Mouse (Mus musculus) neural tube, embryonic 12.5 days (tissue): ENCODE measurements at regions not wholly inside any gene's neighbourhood (a gene's known extent, or its start where the extent isn't known, plus 50 kb on each side); places are given as distances from the start of the nearest gene placed in this dataset.

Experiments used
- ATAC-seq: fragments of 200-750 bp; cut with Nextera tagmentation; 2 replicates; pipeline ENCODE4 v1.8.0; 2017; ENCODE audit warnings: low read depth, mild to moderate bottlenecking, moderate TSS enrichment, moderate library complexity; ENCODE audit not compliant: low FRiP score
- H3K27ac ChIP-seq: fragments of 300-500 bp; sonication (generic); 2 replicates; pipeline ENCODE4 v1.5.1; 2016
- H3K27me3 ChIP-seq: fragments of 300-500 bp; sonication (generic); replicated peaks from 2 replicates; pipeline ENCODE4 v1.6.1; 2016; ENCODE audit warnings: mild to moderate bottlenecking
- H3K36me3 ChIP-seq: fragments of 300-500 bp; sonication (generic); 2 replicates; pipeline ENCODE4 v1.6.1; 2016; ENCODE audit warnings: mild to moderate bottlenecking
- H3K4me1 ChIP-seq: fragments of 300-500 bp; sonication (generic); 2 replicates; pipeline ENCODE4 v1.6.1; 2016
- H3K4me2 ChIP-seq: fragments of 300-500 bp; sonication (generic); replicated peaks from 2 replicates; pipeline ENCODE4 v1.6.1; 2016; ENCODE audit warnings: mild to moderate bottlenecking
- H3K4me3 ChIP-seq: fragments of 300-500 bp; sonication (generic); 2 replicates; pipeline ENCODE4 v1.5.1; 2016
- H3K9ac ChIP-seq: fragments of 300-500 bp; sonication (generic); 2 replicates; pipeline ENCODE4 v1.6.1; 2016; ENCODE audit warnings: mild to moderate bottlenecking
- H3K9me3 ChIP-seq: fragments of 300-500 bp; sonication (generic); 2 replicates; pipeline ENCODE4 v1.6.1; 2016; ENCODE audit warnings: mild to moderate bottlenecking
- WGBS: fragments of 180-500 bp; shearing (Covaris S2); methylation state at CpG from one replicate; pipeline ENCODE4 v1.1.7; 2016; 5-methylcytosine and 5-hydroxymethylcytosine counted together

GRCm38 (mm10) chr5:132654382-132654781, 111.2 kb upstream of the Auts2 start:
- ATAC-seq: no peak

DNA sequence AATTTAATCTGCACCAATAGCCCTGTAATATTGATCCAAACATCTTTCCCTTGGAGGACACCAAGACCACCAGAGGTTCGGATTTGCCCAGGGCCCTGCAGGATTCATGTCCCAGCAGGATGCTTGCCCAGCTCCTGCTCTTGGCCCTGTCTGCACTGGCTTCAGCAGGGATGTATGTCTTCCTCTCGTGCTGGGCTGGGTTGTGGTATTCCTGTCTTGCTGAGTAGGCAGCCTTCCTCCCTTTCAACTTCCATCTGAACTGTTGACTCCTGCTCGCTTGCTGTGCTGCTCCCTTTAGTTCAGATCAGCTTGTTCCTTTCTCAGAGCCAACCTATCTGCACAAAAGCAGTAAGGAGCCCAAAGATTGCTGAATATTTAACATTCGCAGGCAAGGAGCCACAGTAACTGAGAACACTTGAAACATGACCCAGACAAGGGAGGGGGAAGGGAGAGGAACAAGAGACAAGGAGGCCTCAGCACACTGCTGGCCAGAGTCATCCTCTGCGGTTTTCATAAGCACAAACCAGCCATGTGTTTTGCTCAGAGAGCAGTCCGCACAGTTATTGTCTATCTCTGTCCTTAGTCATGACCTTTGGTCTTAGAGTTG, 110.7 kb upstream of the Auts2 start:
- peaks cover 5% of the 10 kb centered on the region; the same call in 1 of the 2 replicates for H3K4me1 ChIP-seq
- no peaks in the 10 kb centered on the region for H3K27me3 ChIP-seq
- no peak for ATAC-seq
- H3K4me2 ChIP-seq: no peak overlapping the region
- no peak overlapping the region for H3K4me3 ChIP-seq
- no peaks in the 10 kb centered on the region; the same call in 1 of the 2 replicates for H3K9me3 ChIP-seq
- no peak overlapping the region for H3K9ac ChIP-seq
- 46% methylated on average over 6 of the region's 6 CpGs for WGBS
- no peaks in the 10 kb centered on the region for H3K36me3 ChIP-seq
- H3K27ac ChIP-seq: no peak overlapping the region

More at GRCm38 (mm10) chr5:132654382-132654781, 111.2 kb upstream of the Auts2 start:
- Histone ChIP-seq H3K27ac (no peak overlapping the region), H3K4me1 (peaks cover 5% of the 10 kb centered on the region; the same call in 1 of the 2 replicates), H3K36me3 (no peaks in the 10 kb centered on the region), H3K4me2 (no peak overlapping the region), H3K9ac (no peak overlapping the region), H3K4me3 (no peak overlapping the region), H3K9me3 (no peaks in the 10 kb centered on the region; the same call in 1 of the 2 replicates), H3K27me3 (no peaks in the 10 kb centered on the region)
- WGBS: 88% methylated on average over 7 of the region's 7 CpGs

- Histone ChIP-seq H3K27ac (no peak overlapping the region), H3K4me3 (no peak overlapping the region), H3K36me3 (no peaks in the 10 kb centered on the region), H3K9ac (no peak overlapping the region), H3K4me1 (peaks cover 5% of the 10 kb centered on the region; the same call in 1 of the 2 replicates), H3K9me3 (no peaks in the 10 kb centered on the region; the same call in 1 of the 2 replicates), H3K4me2 (no peak overlapping the region), H3K27me3 (no peaks in the 10 kb centered on the region)
- 47% methylated on average over 1 of the region's 1 CpGs for WGBS
- no peak for ATAC-seq
Measured at GRCm38 (mm10) chr5:132652201-132652600, 109.1 kb upstream of the Auts2 start.

GRCm38 (mm10) chr5:132649771-132650170, 106.6 kb upstream of the Auts2 start:
- ATAC-seq: no peak

GRCm38 (mm10) chr5:132648751-132649150, 105.6 kb upstream of the Auts2 start:
- Histone ChIP-seq H3K4me1 (peaks cover 2% of the 10 kb centered on the region; the same call in 1 of the 2 replicates), H3K36me3 (no peaks in the 10 kb centered on the region), H3K27ac (no peak overlapping the region), H3K9me3 (no peaks in the 10 kb centered on the region), H3K27me3 (no peaks in the 10 kb centered on the region), H3K4me2 (no peak overlapping the region), H3K4me3 (no peak overlapping the region), H3K9ac (no peak overlapping the region)
- ATAC-seq: no peak
- WGBS: 63% methylated on average over 2 of the region's 2 CpGs

More at GRCm38 (mm10) chr5:132649771-132650170, 106.6 kb upstream of the Auts2 start:
- Histone ChIP-seq H3K36me3 (no peaks in the 10 kb centered on the region), H3K9me3 (no peaks in the 10 kb centered on the region), H3K27ac (no peak overlapping the region), H3K4me3 (no peak overlapping the region), H3K4me1 (peaks cover 5% of the 10 kb centered on the region; the same call in 1 of the 2 replicates), H3K9ac (no peak overlapping the region), H3K27me3 (no peaks in the 10 kb centered on the region), H3K4me2 (no peak overlapping the region)
- WGBS: 72% methylated on average over 7 of the region's 7 CpGs

- Histone ChIP-seq H3K27ac (no peak overlapping the region), H3K4me3 (no peak overlapping the region), H3K4me1 (no peaks in the 10 kb centered on the region), H3K4me2 (no peak overlapping the region), H3K27me3 (no peaks in the 10 kb centered on the region), H3K9ac (no peak overlapping the region), H3K9me3 (no peaks in the 10 kb centered on the region), H3K36me3 (no peaks in the 10 kb centered on the region)
- WGBS: 56% methylated on average over 5 of the region's 5 CpGs
- ATAC-seq: no peak
Measured at GRCm38 (mm10) chr5:132644646-132645172, 101.6 kb upstream of the Auts2 start.

DNA sequence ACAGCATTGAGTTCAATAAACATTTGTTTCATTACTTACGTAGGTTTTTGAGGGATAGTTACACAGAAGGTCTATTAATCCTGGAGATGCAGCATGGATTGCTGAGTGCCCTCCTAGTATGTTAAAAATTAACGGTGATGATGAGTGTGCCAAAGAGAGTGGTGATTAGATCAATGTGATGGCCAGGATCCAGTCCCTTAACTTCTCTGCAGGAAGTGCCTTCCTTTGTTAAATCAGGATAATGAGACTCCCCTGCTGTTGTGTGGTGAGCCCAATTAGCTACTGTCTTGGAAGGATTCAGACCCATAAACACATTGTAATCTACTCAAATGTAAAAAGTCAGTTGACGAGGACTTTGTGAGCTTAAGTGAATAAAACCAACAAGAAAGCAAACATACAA, 100.1 kb upstream of the Auts2 start:
- WGBS: 37% methylated on average over 3 of the region's 3 CpGs
- Histone ChIP-seq H3K27ac (no peak overlapping the region), H3K4me2 (no peak overlapping the region), H3K4me1 (no peaks in the 10 kb centered on the region), H3K9ac (no peak overlapping the region), H3K9me3 (no peaks in the 10 kb centered on the region), H3K27me3 (no peaks in the 10 kb centered on the region), H3K4me3 (no peak overlapping the region), H3K36me3 (no peaks in the 10 kb centered on the region)
- ATAC-seq: no peak

DNA sequence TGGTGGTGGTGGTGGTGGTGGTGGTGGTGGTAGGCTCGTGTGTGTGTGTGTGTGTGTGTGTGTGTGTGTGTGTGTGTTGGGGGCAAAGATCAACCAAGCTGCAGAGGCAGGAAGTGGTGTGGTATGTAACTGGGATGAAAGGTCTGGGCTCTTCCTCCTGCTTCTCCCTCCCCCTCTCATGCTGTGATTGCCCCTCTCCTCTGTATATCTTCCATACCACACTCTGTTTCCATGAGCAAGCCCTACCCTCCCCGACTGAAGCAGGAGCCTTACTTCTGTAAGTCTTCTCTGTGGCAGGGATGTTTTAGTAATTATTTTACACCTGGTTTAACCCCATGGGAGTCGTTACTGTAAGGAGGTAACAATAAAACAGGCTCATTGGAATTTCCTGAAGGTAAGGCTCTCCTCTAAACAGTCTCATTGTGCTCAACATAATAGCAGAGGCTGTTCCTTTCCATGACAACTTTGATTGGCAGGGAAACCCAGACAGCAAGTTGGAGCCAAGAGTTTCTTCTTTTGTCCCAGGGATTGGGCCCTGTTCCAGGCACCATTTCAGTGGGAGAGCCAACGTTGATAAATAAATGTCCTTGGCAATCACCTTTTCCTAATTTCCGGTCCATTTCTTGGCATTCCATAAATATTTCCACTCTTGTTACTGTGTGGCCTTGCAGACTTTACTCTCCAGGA, 90.2 kb upstream of the Auts2 start:
- no peak for ATAC-seq
- WGBS: 52% methylated on average over 5 of the region's 5 CpGs

GRCm38 (mm10) chr5:132621751-132622150, 78.6 kb upstream of the Auts2 start:
- H3K27ac ChIP-seq: no peak overlapping the region
- no peak overlapping the region for H3K9ac ChIP-seq
- no peaks in the 10 kb centered on the region for H3K36me3 ChIP-seq
- no peak overlapping the region for H3K4me2 ChIP-seq
- H3K9me3 ChIP-seq: 0 out of 2 replicates have a peak, but pooled peaks cover 4% of the 10 kb centered on the region
- no peak overlapping the region for H3K4me3 ChIP-seq
- no peaks in the 10 kb centered on the region for H3K4me1 ChIP-seq
- 69% methylated on average over 7 of the region's 7 CpGs for WGBS
- H3K27me3 ChIP-seq: no peaks in the 10 kb centered on the region
- ATAC-seq: no peak

More for the DNA sequence above, 90.2 kb upstream of the Auts2 start:
- Histone ChIP-seq H3K9ac (no peak overlapping the region), H3K4me3 (no peak overlapping the region), H3K36me3 (no peaks in the 10 kb centered on the region), H3K4me1 (no peaks in the 10 kb centered on the region; the same call in 1 of the 2 replicates), H3K27ac (no peak overlapping the region), H3K4me2 (no peak overlapping the region), H3K9me3 (peaks cover 9% of the 10 kb centered on the region; the same call in 1 of the 2 replicates), H3K27me3 (no peaks in the 10 kb centered on the region)

DNA sequence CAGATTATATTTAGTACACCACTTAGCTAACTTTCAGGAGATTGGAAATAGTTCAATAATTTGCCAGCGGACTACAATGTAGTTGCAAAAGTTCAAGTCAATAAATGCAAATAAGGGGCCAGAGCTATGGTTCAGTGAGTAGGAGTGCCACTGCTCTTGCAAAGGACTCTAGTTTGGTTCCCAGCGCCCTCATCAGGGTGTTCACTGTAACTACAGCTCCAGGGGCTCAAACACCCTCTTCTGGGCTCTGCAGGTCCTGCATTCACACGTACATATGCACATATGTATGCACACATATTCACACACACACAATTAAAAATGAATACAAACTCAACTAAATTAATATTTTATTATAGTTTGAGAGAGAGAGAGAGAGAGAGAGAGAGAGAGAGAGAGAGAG, 74.1 kb upstream of the Auts2 start:
- ATAC-seq: no peak
- Histone ChIP-seq H3K27me3 (no peaks in the 10 kb centered on the region), H3K4me3 (no peak overlapping the region), H3K4me1 (no peaks in the 10 kb centered on the region), H3K4me2 (no peak overlapping the region), H3K9ac (no peak overlapping the region), H3K9me3 (0 out of 2 replicates have a peak, but pooled peaks cover 4% of the 10 kb centered on the region), H3K27ac (no peak overlapping the region), H3K36me3 (no peaks in the 10 kb centered on the region)
- WGBS: 70% methylated on average over 3 of the region's 3 CpGs

GRCm38 (mm10) chr5:132609251-132609650, 66.1 kb upstream of the Auts2 start:
- H3K4me3 ChIP-seq: no peak overlapping the region
- H3K9me3 ChIP-seq: no peaks in the 10 kb centered on the region
- no peak overlapping the region for H3K4me2 ChIP-seq
- no peak overlapping the region for H3K9ac ChIP-seq
- no peak for ATAC-seq
- no peaks in the 10 kb centered on the region for H3K4me1 ChIP-seq
- 69% methylated on average over 4 of the region's 4 CpGs for WGBS
- H3K27ac ChIP-seq: no peak overlapping the region
- no peaks in the 10 kb centered on the region for H3K36me3 ChIP-seq
- no peaks in the 10 kb centered on the region for H3K27me3 ChIP-seq

DNA sequence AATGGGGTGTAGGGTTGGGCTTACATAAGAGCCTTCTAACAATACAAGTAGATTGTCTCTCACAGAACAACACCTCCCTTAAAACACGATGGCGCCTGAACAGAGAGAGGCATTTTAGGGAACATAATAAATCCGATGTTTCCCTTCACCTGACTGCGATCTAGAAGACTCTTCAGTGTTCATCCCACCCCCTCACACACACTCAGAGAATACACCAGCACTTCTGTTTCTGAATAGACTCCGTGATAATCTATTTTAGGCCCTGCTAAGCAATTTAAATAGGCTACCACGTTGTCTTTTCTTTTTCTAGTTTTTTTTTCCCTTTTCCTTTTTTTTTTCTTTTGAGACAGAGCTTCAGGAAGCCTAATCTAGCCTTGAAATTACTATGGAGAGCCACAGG, 63.1 kb upstream of the Auts2 start:
- Histone ChIP-seq H3K9ac (no peak overlapping the region), H3K4me3 (no peak overlapping the region), H3K27ac (no peak overlapping the region), H3K9me3 (no peaks in the 10 kb centered on the region), H3K36me3 (no peaks in the 10 kb centered on the region), H3K4me2 (no peak overlapping the region), H3K27me3 (no peaks in the 10 kb centered on the region), H3K4me1 (no peaks in the 10 kb centered on the region)
- no peak for ATAC-seq
- 33% methylated on average over 6 of the region's 6 CpGs for WGBS
